Mouse (Mus musculus): ENCODE data around the gene Stk33.

- TF ChIP-seq EP300 (IDR thresholded peaks at IDR 0.05; ENCODE audit: insufficient read depth, low read depth, low read length) (no peak), POLR2A (IDR thresholded peaks at IDR 0.05; ENCODE audit: insufficient read depth, low read length) (no peak)
Observed at GRCm38 (mm10) chr7:109381131-109381530, 57.8 kb downstream of the Stk33 start.
